Mouse (Mus musculus) activated CD4-positive, CD25-positive, alpha-beta regulatory T cell, adult 9 weeks (primary cell): ENCODE measurements around the gene Serpini1. TPM values are rescaled to one million over a fixed set of nuclear protein-coding genes. Genes with fewer than 3 reads are reported as not detected.

ENCODE experiments used
- polyA plus RNA-seq: library from polyadenylated mRNA; unstranded; fragments of 100-300 nt; shearing (Covaris generic); gene quantifications from one replicate; pipeline ENCODE4 v1.2.1, GENCODE M21; 2017

Serpini1 gene
- polyA plus RNA-seq, result 27.7 TPM

GRCm38 (mm10) chr3:75557292-75557691 is at the start of gene Serpini1:
Gene Serpini1, plus strand, starts transcription at chr3:75557547.

GRCm38 (mm10) chr3:75556695-75557291 is 554 bp upstream of the Serpini1 start, which contains the start of gene Pdcd10:
Gene Pdcd10, minus strand, starts transcription at chr3:75556856.

Other genes with a start within 250 kb of the Serpini1 start
- gene Wdr49, start 75.4 kb upstream of the Serpini1 start, polyA plus RNA-seq, result not detected
- gene Pdcd10, start 691 bp upstream of the Serpini1 start, polyA plus RNA-seq, result 209 TPM
- gene Gm29133, start 190.7 kb downstream of the Serpini1 start, polyA plus RNA-seq, result not detected